Mouse (Mus musculus): ENCODE results near the gene Tagap.

The Tagap gene

DNA sequence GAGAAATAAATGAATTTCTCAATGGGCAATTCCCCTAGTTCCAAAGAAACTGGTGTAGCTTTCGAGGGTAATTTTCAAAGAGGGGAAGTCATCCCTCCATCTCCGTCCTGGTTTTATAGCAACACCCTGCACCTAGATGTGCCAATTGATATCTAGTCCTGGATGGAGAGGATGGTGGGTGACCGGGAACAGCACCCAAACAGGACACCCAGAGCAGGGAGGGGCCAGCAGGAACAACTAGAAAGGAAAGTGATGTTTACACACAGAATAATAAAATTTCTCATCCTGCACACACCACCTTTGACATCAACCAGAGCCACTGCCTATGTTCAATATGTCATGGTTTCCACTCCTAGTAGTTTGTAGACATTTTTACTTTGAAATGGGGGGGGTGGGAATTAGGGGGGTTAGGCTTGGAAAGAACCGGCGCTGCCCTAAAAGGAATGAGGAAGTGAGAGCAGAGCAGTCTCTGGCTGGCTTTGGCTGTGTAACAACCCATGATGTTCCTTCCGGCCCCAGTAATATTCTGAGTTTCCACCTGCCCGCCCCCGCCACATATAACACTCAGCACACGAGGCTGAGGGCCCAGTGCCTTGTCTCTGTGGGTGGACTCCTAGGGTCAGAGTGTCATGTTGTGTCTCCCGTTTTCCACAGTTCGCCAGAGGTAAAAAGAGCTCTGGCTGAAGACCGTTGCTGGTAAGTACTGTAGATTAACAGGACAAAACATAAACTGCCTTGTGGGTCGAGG, at the start of gene Tagap:
Tagap (plus strand) TSS at position 588 of the 748 bp plus-strand sequence.
- DNase-seq (ENCODE audit: extremely low spot score) = no peak

DNA sequence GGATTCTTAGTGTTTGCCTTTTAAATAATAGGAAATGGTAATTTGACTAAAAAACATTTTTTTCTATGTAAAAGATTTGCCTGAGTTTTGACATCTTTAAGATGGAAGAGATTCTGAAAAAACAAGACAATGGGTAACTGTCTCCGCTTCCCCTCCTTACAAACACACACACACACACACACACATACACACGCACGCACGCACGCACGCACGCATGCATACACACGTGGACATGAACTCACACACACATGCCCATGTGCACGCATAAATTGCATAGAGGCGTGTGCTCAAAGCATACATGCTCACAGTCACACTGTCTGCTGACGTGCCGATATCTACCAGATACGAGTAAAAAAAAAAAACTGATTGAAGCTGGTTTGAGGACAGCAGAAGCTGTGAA, 49.3 kb upstream of the Tagap start:
- no peak for DNase-seq (ENCODE audit: extremely low spot score)

GRCm38 (mm10) chr17:7877191-7877764, 48.5 kb upstream of the Tagap start:
- no peak for DNase-seq (ENCODE audit: extremely low spot score)

DNA sequence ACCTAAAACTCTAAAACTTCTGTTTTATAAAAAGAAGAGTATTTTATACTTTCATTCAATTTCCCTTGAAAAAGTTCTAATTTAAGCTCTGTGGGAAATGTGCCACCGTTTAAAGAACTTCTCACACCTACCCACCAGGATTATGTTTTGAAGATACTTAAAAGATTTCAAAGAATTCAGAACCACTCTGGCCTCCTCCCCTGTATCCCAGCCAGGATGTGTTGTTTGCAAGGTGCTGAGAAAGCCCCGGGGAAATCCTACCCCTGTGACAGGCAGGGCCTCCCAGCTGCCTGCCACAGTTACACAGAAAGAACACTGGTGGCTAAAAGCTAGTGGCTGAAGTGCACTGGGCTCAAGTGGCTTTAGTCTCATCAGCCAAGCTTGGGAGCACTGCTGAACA, 47.9 kb upstream of the Tagap start:
- no peak for DNase-seq (ENCODE audit: extremely low spot score)

- no peak for DNase-seq (ENCODE audit: extremely low spot score)
These were observed 46.3 kb upstream of the Tagap start for GRCm38 (mm10) chr17:7879529-7879928.

- DNase-seq (ENCODE audit: extremely low spot score) = no peak
These were observed 42.7 kb upstream of the Tagap start for GRCm38 (mm10) chr17:7883126-7883525.

DNA sequence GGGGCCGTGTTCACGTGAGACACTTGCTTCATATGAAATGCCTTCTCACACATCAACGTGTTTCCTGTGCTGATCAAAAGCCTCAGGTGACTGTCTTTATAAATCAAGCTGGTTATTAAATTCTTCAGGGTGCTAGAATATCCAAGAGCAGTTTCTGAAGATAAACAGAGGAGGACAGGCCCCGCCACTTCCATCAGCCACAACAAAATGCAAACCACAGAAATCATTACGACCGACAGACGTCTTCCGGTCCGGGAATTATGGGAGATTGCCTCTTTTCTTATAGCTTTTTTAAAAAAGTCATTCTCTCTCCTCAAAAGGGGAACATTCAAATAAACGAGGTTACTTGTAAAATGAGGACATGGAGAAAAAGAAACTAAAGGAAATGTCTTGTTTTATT, 41.2 kb upstream of the Tagap start:
- no peak for DNase-seq (ENCODE audit: extremely low spot score)

DNA sequence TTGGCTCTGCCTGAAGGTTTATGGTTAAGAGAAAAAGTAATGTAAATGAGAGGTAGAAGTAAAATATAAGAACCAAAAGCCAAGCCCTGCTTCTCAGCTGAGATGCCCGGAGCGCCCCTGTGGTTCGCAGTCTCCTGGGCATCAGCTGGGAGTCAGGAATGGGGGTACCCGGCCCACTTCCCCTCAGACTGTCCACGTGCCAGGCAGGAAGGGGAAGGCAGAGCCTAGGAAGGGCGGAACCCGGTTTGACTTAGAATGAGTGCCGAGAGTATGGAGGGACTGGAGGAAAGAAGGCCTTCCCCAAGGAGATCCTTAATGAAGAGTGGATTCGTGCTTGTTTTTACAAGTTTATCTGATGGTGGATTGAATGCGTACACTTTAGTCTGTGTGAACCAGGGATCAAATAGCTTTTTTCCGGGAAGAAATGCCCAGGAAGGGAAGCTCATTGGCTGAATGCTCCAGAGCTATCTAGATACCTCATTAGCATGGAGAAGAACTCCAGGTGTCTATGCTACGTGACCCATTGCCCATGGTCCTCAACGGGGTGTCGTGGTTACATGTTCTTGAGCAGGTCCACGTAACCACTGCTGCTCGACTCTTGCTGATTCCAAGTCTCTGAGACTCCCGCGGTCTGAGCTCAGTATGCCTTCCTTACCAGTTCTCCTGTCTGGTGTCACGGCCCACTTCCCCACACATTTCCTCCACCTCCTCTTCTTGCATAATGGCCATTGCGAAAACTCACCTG, 38.6 kb upstream of the Tagap start:
- DNase-seq (ENCODE audit: extremely low spot score) = no peak

DNA sequence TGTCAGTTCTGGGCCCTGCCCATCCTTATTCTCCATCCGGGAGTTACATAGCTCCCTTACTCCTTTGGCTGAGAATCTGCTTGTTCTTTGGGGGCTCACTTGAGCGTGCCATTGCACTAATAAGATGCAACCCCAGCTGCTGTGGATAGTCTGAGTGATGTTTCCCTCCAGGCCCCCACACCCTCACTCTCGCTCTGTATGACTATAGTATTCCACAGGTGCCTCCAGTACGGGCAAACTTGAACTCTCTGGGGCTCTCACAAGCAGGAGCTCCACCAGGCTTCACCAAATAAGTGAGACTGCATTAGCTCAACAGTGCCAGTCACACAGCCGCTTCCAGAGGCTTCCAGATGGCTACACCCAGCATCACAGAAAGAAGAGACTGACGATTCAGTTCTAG, 37.5 kb upstream of the Tagap start:
- no peak for DNase-seq (ENCODE audit: extremely low spot score)

DNA sequence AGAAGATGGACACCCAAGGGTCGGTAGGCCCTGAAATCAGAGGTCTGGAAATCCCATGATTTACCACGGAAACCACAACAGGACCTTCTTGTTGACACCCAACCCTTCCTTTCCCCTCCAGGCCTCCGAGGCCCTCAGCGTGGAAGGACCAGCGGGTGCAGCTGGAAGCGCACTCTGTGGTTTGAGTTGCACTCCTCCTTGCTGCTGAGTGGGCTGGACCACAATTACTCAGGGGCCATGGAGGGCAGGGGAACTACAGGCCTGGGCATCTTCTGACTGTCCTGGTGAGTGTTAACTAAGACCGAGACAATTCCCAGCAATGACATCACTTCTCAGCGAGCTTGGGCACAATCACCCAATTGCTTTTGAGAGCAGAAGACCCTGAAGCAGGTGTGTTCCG, 36.8 kb upstream of the Tagap start:
- no peak for DNase-seq (ENCODE audit: extremely low spot score)

- DNase-seq (ENCODE audit: extremely low spot score) = no peak
These were observed 33.1 kb upstream of the Tagap start for GRCm38 (mm10) chr17:7892676-7893075.

GRCm38 (mm10) chr17:7894094-7894493, 31.7 kb upstream of the Tagap start:
- no peak for DNase-seq (ENCODE audit: extremely low spot score)

DNA sequence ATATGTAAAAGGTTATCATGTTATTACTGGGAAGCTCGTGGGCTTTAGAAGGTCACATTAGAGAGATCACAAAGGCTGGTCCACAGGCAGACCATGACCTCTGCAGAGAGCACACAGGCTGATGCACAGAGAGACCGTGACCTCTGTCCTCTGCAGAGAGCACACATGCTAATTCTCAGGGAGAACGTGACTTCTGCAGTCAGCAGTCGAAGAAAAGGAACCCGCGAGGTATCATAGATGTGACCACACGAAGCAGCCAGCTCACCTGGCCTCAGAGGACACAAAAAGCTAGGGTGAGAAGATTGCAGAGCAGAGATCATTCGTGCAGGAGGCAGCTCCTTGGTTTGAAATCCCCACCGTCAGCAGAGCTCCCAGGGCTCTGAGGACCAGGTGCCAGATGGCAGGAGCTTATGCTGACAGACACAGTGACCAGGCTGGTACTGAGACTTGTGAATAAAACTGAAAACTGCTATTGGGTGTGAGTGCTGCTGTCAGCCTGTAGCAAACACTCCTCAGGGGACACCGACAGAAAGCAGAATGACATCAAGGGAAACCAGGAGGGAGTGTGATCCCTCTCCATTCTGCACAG, 29.7 kb upstream of the Tagap start:
- no peak for DNase-seq (ENCODE audit: extremely low spot score)

- DNase-seq (ENCODE audit: extremely low spot score) = no peak
These were observed 28.7 kb upstream of the Tagap start for GRCm38 (mm10) chr17:7897120-7897519.

DNA sequence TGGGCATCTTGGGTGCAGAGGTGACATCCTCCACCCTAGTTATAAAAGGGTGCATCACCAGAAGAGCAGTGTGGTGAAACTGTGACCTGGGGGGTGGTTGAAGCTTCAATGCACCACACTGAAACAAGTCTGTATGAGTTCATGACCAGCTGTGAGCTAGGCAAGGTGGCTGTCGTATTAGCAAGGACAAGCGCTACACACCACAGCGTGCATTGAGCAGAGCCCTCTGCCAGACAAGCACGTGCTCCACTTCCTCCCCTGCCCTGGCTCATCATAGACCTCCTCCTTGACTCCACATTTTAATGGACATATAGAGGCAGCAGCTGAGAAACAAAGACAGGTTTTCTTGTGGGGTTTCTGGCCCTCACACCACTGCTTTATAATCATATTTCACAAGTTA, 28.0 kb upstream of the Tagap start:
- no peak for DNase-seq (ENCODE audit: extremely low spot score)

- no peak for DNase-seq (ENCODE audit: extremely low spot score)
These were observed 26.6 kb upstream of the Tagap start for GRCm38 (mm10) chr17:7899233-7899632.

- no peak for DNase-seq (ENCODE audit: extremely low spot score)
These were observed 25.8 kb upstream of the Tagap start for GRCm38 (mm10) chr17:7899961-7900360.

DNA sequence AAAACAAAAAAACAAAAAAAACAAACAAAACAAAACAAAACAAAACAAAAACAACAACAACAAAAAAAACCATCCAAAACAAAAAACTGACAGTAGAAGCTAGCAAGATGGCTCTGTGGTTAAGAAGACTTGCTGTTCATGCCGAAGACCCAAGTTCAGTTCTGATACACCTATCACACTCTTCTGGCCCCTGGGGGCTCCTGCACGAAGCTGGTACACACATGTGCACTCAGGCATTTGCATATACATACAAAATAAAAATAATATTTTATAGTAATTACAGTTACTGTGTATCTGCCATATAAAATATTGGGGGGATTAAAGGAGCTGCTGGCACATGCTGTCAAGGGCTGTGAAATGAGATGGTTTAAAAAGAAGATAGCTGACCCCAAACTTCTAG, 24.3 kb upstream of the Tagap start:
- DNase-seq (ENCODE audit: extremely low spot score) = no peak

DNA sequence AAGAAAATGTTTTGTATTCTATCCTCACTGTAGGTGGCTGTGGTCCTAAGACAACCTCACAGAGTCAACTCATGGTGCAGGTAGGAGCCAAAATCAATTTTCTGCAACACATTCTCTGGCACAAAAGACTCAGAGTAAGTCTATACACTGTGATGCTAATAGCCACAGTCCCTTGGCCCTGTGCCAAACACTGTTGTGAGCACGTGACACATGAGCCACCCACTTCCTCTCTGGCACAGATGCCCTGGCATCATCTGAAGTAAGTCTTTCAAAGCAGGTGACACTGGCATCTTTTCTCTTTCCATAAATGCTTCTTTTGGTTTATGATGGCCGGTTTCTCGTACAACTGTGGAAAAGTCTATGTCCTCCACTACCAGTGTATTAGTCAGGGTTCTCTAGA, 23.4 kb upstream of the Tagap start:
- no peak for DNase-seq (ENCODE audit: extremely low spot score)

- DNase-seq (ENCODE audit: extremely low spot score) = no peak
These were observed 20.8 kb upstream of the Tagap start for GRCm38 (mm10) chr17:7904992-7905391.

GRCm38 (mm10) chr17:7905936-7906685, 19.7 kb upstream of the Tagap start:
- no peak for DNase-seq (ENCODE audit: extremely low spot score)

Measured in embryo, embryonic 9.5 days (tissue).